Mouse (Mus musculus): ENCODE measurements around the gene Pde4d. TPM values are rescaled to one million over a fixed set of nuclear protein-coding genes. Genes with fewer than 3 reads are reported as not detected.

The Pde4d gene
- polyA plus RNA-seq, 1 experiment from 2014 or later = 19.1 TPM

DNA sequence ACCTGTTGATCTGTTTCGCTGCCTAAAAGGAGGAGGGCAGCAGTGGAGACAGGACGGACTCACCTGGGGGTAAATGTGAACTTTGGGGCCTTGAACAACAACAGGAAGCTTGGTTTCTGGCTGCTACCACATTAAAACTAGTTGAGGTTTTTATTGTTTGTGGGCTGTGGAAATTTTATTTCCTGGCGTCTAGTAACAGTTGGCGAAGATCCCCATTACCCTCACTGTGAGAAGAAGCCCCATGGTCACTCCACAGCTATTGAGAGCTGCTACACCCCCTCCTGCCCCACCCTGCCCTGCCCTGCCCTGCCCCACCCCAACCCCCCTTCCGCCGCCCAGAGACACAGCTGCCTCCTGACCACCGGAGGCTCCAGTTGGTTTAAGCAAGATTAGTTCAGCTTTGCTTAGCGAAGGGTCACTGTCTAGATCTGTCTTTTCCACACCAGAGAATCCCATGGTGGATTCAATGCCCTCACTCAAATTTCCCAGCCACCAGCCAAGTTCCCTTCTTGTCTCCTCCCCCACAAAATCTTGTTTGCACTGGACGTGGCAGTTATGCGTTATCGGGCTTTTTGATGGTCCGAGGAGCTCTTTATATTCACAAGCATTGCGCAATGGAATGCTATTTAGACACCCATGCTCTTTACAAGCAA is 780.7 kb downstream of the Pde4d start:
- peaks cover 22% of the 10 kb centered on the region for H3K4me1 ChIP-seq
- no peaks in the 10 kb centered on the region for H3K36me3 ChIP-seq
- no peak overlapping the region for H3K27ac ChIP-seq (replicated peaks)
- no peaks in the 10 kb centered on the region for H3K9me3 ChIP-seq (replicated peaks)
- no peak overlapping the region for H3K9ac ChIP-seq
- 0 out of 2 replicates have a peak overlapping the region, but pooled peaks have one; percentile 44 for H3K4me2 ChIP-seq (replicated peaks)
- no peak overlapping the region for H3K4me3 ChIP-seq (replicated peaks)
- 46% methylated on average over 13 of the region's 13 CpGs for WGBS
- H3K27me3 ChIP-seq = no peaks in the 10 kb centered on the region
- ATAC-seq (ENCODE audit: insufficient number of reproducible peaks, low FRiP score, low TSS enrichment, low read depth) = no peak

DNA sequence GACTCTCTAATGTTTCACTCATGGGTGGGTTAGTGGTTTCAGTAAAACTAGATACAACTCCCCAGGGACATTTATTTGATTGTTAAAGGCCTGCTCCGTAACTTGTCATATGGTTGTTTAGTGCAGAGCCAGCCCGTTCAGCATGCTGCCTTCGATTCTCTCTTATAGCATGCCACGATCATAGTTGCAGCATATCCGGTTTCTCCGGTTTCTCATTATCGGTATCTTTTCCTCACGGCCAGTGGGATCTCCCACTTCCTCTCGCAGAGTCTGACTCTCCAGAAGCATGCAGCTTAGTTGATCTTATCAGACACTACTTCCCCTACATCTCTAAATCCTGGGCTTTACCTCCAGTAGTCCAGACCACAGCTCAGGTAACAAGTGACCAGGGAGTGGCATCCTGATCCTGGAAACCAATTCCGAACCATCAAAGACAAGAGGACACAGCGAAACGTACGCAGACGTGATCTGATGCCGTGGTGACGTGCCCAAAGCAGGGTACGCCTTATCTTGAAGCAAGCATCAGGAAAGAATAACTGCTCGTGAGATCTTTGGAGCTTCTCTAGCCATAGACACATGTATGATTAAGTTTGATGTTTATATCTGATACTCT is 782.2 kb downstream of the Pde4d start:
- Histone ChIP-seq H3K36me3 (no peaks in the 10 kb centered on the region), H3K4me3 (replicated peaks) (no peak overlapping the region), H3K4me2 (replicated peaks) (no peak overlapping the region; the same call in 1 of the 2 replicates), H3K27me3 (no peaks in the 10 kb centered on the region), H3K9me3 (replicated peaks) (no peaks in the 10 kb centered on the region), H3K4me1 (peaks cover 22% of the 10 kb centered on the region), H3K27ac (replicated peaks) (0 out of 2 replicates have a peak overlapping the region, but pooled peaks have one; percentile 17), H3K9ac (no peak overlapping the region)
- no peak for ATAC-seq (ENCODE audit: insufficient number of reproducible peaks, low FRiP score, low TSS enrichment, low read depth)
- WGBS = 50% methylated on average over 18 of the region's 18 CpGs

GRCm38 (mm10) chr13:109232531-109232930 is 782.8 kb downstream of the Pde4d start:
- H3K27ac ChIP-seq (replicated peaks) = no peak overlapping the region
- H3K4me3 ChIP-seq (replicated peaks) = no peak overlapping the region
- ATAC-seq (ENCODE audit: insufficient number of reproducible peaks, low FRiP score, low TSS enrichment, low read depth) = no peak
- H3K4me1 ChIP-seq = peaks cover 22% of the 10 kb centered on the region
- H3K9ac ChIP-seq = no peak overlapping the region
- H3K9me3 ChIP-seq (replicated peaks) = no peaks in the 10 kb centered on the region
- H3K27me3 ChIP-seq = no peaks in the 10 kb centered on the region
- H3K36me3 ChIP-seq = no peaks in the 10 kb centered on the region
- H3K4me2 ChIP-seq (replicated peaks) = no peak overlapping the region
- 61% methylated on average over 5 of the region's 5 CpGs for WGBS

- no peak for ATAC-seq (ENCODE audit: insufficient number of reproducible peaks, low FRiP score, low TSS enrichment, low read depth)
- H3K4me2 ChIP-seq (replicated peaks) = no peak overlapping the region
- WGBS = 39% methylated on average over 5 of the region's 5 CpGs
- H3K9ac ChIP-seq = no peak overlapping the region
- no peaks in the 10 kb centered on the region for H3K9me3 ChIP-seq (replicated peaks)
- no peak overlapping the region for H3K27ac ChIP-seq (replicated peaks)
- no peaks in the 10 kb centered on the region for H3K36me3 ChIP-seq
- no peaks in the 10 kb centered on the region for H3K27me3 ChIP-seq
- peaks cover 22% of the 10 kb centered on the region for H3K4me1 ChIP-seq
- no peak overlapping the region for H3K4me3 ChIP-seq (replicated peaks)
Measured at GRCm38 (mm10) chr13:109233911-109234613, 784.3 kb downstream of the Pde4d start.

DNA sequence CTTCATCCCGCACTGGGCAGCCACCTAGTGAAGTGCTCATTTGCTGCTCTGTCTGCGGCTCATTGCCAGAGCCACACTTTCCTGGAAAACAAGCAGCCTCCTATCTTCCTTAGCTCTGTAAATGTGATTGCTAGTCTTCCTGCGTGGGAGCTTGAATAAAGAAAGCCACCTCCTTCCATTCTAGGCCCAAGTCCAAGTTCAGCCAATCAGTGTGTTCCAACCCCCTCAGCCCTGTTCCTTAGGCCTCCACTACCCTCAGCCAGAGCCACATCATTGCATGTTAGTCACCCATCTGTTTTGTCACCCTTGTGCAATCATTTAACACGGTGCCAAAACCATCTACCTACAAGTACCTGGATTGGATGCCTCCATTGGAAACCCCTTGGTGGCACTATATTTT is 786.3 kb downstream of the Pde4d start:
- Histone ChIP-seq H3K27ac (replicated peaks) (no peak overlapping the region), H3K36me3 (no peaks in the 10 kb centered on the region), H3K9ac (no peak overlapping the region), H3K4me1 (peaks cover 12% of the 10 kb centered on the region), H3K27me3 (no peaks in the 10 kb centered on the region), H3K4me3 (replicated peaks) (no peak overlapping the region), H3K9me3 (replicated peaks) (no peaks in the 10 kb centered on the region), H3K4me2 (replicated peaks) (no peak overlapping the region)
- WGBS = 80% methylated on average over 4 of the region's 4 CpGs
- ATAC-seq (ENCODE audit: insufficient number of reproducible peaks, low FRiP score, low TSS enrichment, low read depth) = no peak

- Histone ChIP-seq H3K4me3 (replicated peaks) (no peak overlapping the region), H3K9me3 (replicated peaks) (no peaks in the 10 kb centered on the region), H3K9ac (no peak overlapping the region), H3K4me2 (replicated peaks) (no peak overlapping the region), H3K27ac (replicated peaks) (no peak overlapping the region), H3K36me3 (no peaks in the 10 kb centered on the region), H3K27me3 (no peaks in the 10 kb centered on the region), H3K4me1 (peaks cover 9% of the 10 kb centered on the region; the same call in 1 of the 2 replicates)
- no peak for ATAC-seq (ENCODE audit: insufficient number of reproducible peaks, low FRiP score, low TSS enrichment, low read depth)
- WGBS = 55% methylated on average over 4 of the region's 4 CpGs
Measured at GRCm38 (mm10) chr13:109238670-109239069, 788.9 kb downstream of the Pde4d start.

- Histone ChIP-seq H3K9me3 (replicated peaks) (no peaks in the 10 kb centered on the region), H3K4me3 (replicated peaks) (no peak overlapping the region), H3K4me1 (peaks cover 9% of the 10 kb centered on the region; the same call in 1 of the 2 replicates), H3K4me2 (replicated peaks) (0 out of 2 replicates have a peak overlapping the region, but pooled peaks have one; percentile 3), H3K27me3 (no peaks in the 10 kb centered on the region), H3K9ac (no peak overlapping the region), H3K27ac (replicated peaks) (no peak overlapping the region), H3K36me3 (no peaks in the 10 kb centered on the region)
- 43% methylated on average over 11 of the region's 11 CpGs for WGBS
- 0 out of 2 replicates have a peak, but pooled peaks have one; percentile 40 for ATAC-seq (ENCODE audit: insufficient number of reproducible peaks, low FRiP score, low TSS enrichment, low read depth)
Measured at GRCm38 (mm10) chr13:109239296-109239695, 789.5 kb downstream of the Pde4d start.

- H3K4me3 ChIP-seq (replicated peaks) = no peak overlapping the region
Measured at GRCm38 (mm10) chr13:109242456-109243050, 792.8 kb downstream of the Pde4d start.

DNA sequence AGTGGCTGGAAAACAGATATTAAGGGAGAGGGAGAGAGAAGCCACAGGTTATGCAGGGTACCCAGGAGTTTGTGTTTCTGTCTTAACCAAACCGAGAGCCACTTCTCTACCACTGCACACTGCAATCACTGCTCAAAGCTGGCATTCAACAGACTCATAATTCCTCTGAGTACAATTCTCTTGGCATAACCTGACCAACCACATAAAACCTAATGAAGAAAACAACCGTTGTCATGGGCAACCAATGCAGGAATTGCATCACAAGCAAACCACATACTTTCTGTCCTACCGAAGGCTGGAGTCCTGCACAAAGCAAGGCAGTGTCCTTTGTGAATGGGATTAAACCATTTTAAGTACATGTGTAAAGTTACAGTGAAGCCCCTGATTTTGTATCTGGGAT is 793.4 kb downstream of the Pde4d start:
- no peaks in the 10 kb centered on the region for H3K9me3 ChIP-seq (replicated peaks)
- no peak overlapping the region for H3K4me3 ChIP-seq (replicated peaks)
- H3K9ac ChIP-seq = no peak overlapping the region
- ATAC-seq (ENCODE audit: insufficient number of reproducible peaks, low FRiP score, low TSS enrichment, low read depth) = no peak
- peaks cover 9% of the 10 kb centered on the region; the same call in 1 of the 2 replicates for H3K4me1 ChIP-seq
- no peak overlapping the region for H3K4me2 ChIP-seq (replicated peaks)
- H3K27me3 ChIP-seq = no peaks in the 10 kb centered on the region
- no peaks in the 10 kb centered on the region for H3K36me3 ChIP-seq
- H3K27ac ChIP-seq (replicated peaks) = no peak overlapping the region
- WGBS = 54% methylated on average over 3 of the region's 3 CpGs

More at GRCm38 (mm10) chr13:109242456-109243050, 792.8 kb downstream of the Pde4d start:
- ATAC-seq (ENCODE audit: insufficient number of reproducible peaks, low FRiP score, low TSS enrichment, low read depth) = no peak
- peaks cover 9% of the 10 kb centered on the region; the same call in 1 of the 2 replicates for H3K4me1 ChIP-seq
- no peaks in the 10 kb centered on the region for H3K36me3 ChIP-seq
- no peaks in the 10 kb centered on the region for H3K27me3 ChIP-seq
- H3K27ac ChIP-seq (replicated peaks) = no peak overlapping the region
- no peaks in the 10 kb centered on the region for H3K9me3 ChIP-seq (replicated peaks)
- 0 out of 2 replicates have a peak overlapping the region, but pooled peaks have one; percentile 17 for H3K4me2 ChIP-seq (replicated peaks)
- 37% methylated on average over 9 of the region's 9 CpGs for WGBS
- H3K9ac ChIP-seq = no peak overlapping the region

GRCm38 (mm10) chr13:109247061-109247460 is 797.3 kb downstream of the Pde4d start:
- Histone ChIP-seq H3K27me3 (no peaks in the 10 kb centered on the region), H3K9ac (no peak overlapping the region), H3K36me3 (no peaks in the 10 kb centered on the region), H3K27ac (replicated peaks) (no peak overlapping the region), H3K4me2 (replicated peaks) (no peak overlapping the region), H3K4me3 (replicated peaks) (no peak overlapping the region), H3K9me3 (replicated peaks) (no peaks in the 10 kb centered on the region), H3K4me1 (peaks cover 9% of the 10 kb centered on the region; the same call in 1 of the 2 replicates)
- no peak for ATAC-seq (ENCODE audit: insufficient number of reproducible peaks, low FRiP score, low TSS enrichment, low read depth)
- WGBS = 89% methylated on average over 4 of the region's 4 CpGs

GRCm38 (mm10) chr13:109249315-109249714 is 799.6 kb downstream of the Pde4d start:
- no peak overlapping the region for H3K4me3 ChIP-seq (replicated peaks)
- no peak overlapping the region for H3K9ac ChIP-seq
- H3K27ac ChIP-seq (replicated peaks) = no peak overlapping the region
- H3K36me3 ChIP-seq = no peaks in the 10 kb centered on the region
- no peaks in the 10 kb centered on the region for H3K4me1 ChIP-seq
- H3K9me3 ChIP-seq (replicated peaks) = no peaks in the 10 kb centered on the region
- no peak for ATAC-seq (ENCODE audit: insufficient number of reproducible peaks, low FRiP score, low TSS enrichment, low read depth)
- H3K4me2 ChIP-seq (replicated peaks) = no peak overlapping the region
- H3K27me3 ChIP-seq = no peaks in the 10 kb centered on the region

Data from embryonic facial prominence, embryonic 15.5 days (tissue).